Mouse (Mus musculus) ES-E14 (cell line): ENCODE measurements at regions not wholly inside any gene's neighbourhood (a gene's known extent, or its start where the extent isn't known, plus 50 kb on each side); places are given as distances from the start of the nearest gene placed in this dataset.

Experiments
- CHD2 ChIP-seq: IDR thresholded peaks from 2 replicates; pipeline ENCODE4 v1.6.1; 2014; ENCODE audit warnings: mild to moderate bottlenecking, low read depth, low read length, inconsistent platforms
- ZC3H11A ChIP-seq: IDR thresholded peaks from 2 replicates; pipeline ENCODE4 v1.6.1; 2012; ENCODE audit warnings: low read depth, mild to moderate bottlenecking, inconsistent platforms, low read length, borderline replicate concordance
- ZNF384 ChIP-seq: IDR thresholded peaks from 2 replicates; pipeline ENCODE4 v1.6.1; 2012; ENCODE audit warnings: low read depth, low read length, inconsistent platforms

DNA sequence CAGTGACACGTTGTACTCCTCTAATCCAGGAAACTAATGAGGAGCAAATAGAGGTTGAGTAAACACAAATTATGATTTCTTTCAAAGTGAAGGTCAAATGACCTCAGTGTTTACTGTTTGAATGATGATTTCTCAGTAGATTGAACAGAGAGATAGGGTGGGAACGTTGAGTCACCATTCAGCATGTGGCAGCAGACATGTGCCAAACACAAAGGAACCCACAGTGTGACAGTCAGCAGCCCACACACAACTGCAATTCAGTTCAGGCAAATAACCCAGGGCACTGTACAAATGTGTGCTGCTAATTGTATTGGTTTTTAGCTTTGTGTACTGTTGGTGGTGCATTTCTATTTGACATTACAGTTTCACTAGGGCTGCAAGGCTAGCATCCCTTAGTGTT lies 254.1 kb upstream of the Kirrel3 start:
- no peak for TF ChIP-seq CHD2
- TF ChIP-seq ZC3H11A = no peak
- TF ChIP-seq ZNF384 = no peak
